Mouse (Mus musculus): ENCODE results near the gene Trp53bp2.
A peak's percentile ranks its signal among the peaks of the same experiment; 100 is the strongest.

The Trp53bp2 gene

GRCm38 (mm10) chr1:182461261-182461660, 52.3 kb downstream of the Trp53bp2 start:
- DNase-seq (ENCODE audit: low spot score): no peak

GRCm38 (mm10) chr1:182461813-182462212, 52.8 kb downstream of the Trp53bp2 start:
- DNase-seq (ENCODE audit: low spot score): no peak

GRCm38 (mm10) chr1:182465309-182465708, 56.3 kb downstream of the Trp53bp2 start:
- no peak for DNase-seq (ENCODE audit: low spot score)

DNA sequence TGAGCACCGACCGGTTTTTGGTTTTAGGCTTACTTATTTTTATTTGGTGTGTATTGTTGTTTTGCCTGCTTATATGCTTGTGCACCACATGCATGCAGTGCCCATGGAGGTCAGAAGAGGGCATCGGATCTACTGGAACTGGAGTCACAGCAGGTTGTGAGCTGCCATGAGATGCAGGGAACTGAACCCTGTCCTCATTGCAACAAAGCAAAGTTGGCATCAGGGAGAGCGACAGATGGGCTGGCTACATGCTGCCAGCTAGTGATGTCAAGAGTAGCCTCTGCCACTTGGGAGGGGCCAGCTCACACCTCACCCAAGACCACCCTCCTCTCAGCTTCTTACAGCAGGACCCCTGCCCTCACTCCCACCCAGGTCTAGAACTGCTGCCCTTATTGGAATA, 57.0 kb downstream of the Trp53bp2 start:
- peak; percentile 7 for DNase-seq (ENCODE audit: low spot score)

DNA sequence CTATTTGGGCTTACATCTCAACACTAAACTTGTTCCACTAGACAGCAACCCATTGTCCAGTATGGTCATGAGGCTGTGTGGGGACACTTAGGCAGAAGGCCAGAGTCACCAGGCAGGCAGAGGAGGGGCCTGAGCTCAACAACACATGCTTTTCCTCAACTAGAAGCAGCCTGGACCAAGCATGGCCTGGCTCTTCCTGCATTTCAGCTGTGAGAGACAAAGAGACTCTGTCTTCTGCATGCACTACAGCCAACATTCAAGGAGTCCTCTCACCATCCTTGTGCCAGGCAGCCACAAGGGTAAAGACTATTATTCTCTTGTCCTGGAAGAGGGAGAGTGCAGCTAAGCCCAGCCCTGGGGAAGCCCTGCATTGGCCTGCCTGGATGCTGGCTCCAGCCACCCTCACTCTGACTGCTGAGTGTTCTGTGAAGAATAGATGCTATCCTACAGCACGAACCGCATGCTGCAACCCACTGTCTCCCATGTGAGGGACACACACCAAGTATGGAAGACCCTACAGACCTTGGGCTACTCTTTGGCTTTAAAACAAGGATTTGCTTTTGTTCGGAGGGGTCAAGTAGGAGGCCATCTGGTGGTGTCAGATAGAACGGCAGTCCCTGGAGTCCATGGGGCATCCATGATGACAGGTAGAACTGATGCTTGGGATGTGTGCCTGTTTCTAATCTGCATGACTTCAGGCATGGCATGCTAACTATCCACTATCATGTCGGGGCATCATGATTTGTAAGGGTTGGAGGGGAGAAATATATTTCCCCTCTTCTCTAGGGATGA, 66.2 kb downstream of the Trp53bp2 start:
- no peak for DNase-seq (ENCODE audit: low spot score)

- DNase-seq (ENCODE audit: low spot score): no peak
These were observed 70.0 kb downstream of the Trp53bp2 start for GRCm38 (mm10) chr1:182478935-182479334.

DNA sequence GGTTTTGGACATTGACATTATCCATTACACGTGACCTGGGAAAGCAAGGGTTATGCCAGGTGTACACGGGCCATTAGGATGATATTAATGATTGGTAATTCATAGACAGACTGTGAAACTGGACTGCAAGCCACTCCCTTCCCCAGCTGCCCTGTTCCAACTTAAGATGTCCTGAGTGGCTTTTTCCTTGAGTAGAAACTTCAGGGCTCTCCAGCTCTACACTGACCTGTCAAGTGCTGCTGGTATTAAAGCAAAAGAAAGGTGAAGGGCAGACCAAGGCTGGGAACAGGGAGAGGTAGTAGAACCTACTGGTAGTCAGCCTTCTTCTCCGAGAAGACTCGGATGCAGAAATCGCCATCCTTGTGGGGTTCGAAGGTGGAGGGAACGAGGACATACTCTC, 72.2 kb downstream of the Trp53bp2 start:
- no peak for DNase-seq (ENCODE audit: low spot score)

DNA sequence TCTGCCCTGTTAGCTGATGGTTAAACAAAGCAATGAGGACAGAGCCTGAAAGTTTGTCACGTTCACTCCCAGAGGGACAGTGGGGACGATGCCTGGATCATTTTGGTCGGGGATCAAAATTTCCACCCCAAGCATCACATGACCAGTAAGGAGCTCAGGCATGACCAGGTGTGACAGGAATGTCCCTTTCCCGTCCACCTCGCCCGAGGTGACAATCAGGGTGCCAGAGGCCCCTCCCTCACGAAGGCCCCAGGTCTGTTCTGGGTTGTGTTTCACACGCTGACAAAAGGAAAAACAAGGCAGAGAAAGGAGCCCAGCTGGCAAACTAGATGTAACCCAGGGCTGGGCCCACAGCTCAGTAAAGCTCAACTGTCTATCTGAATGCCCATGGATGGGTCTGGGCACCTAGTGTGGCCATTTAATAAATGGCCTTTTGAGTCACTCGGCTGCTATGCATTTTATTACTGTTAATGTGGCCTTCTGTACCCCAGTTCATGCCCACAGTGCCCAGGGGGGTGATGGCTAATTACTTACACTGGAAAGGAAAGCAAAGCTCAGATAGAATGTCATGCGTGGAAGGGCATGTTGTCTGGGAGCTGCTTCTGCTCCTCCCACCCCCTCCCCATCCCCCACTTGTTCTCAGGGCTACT, 72.8 kb downstream of the Trp53bp2 start:
- DNase-seq (ENCODE audit: low spot score): no peak

DNA sequence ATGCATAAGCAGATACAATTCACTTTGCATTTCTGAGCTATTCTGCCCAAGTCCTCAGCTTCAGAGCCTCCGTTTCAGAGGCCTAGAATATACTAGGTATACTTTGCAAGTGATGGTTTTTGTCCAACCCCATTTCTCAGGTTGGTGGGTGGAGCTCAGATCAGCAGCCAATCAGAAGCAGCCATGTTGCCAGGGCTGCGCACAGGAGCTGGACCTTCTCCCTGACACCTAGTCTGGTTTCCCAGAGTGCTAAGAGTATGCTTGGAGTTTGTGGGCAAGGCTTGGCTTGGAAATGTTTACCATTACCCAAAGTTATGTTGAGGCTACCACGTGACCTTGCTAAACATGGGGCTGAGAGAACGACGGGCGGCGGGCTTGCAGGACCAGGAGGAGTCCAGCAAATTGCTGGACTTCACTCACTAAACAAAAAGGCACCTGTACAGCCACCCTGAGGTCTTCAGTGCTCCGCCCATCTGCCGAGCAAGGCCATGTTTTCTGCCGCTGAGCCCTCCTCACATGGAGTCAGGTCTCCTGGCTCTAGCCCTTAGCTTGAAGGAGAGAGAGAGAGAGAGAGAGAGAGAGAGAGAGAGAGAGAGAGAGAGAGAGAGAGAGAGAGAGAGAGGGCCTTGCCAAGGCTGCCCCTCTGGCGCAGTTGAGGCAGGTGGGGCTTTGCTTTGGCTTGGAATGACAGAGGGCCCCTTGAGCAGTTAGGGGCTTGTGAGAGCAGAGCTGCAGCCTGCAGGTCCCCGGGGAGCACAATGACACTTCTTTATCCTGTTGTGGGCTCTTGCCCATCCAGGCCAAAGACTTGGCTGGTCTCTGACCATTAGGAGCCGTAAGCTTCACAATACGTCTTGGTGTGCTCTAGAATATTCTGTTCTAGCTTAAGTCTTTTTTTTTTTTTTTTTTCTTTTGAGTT, 74.3 kb downstream of the Trp53bp2 start:
- DNase-seq (ENCODE audit: low spot score): no peak

GRCm38 (mm10) chr1:182483910-182484274, 74.9 kb downstream of the Trp53bp2 start:
- no peak for DNase-seq (ENCODE audit: low spot score)

GRCm38 (mm10) chr1:182488503-182488902, 79.5 kb downstream of the Trp53bp2 start:
- DNase-seq (ENCODE audit: low spot score): no peak

DNA sequence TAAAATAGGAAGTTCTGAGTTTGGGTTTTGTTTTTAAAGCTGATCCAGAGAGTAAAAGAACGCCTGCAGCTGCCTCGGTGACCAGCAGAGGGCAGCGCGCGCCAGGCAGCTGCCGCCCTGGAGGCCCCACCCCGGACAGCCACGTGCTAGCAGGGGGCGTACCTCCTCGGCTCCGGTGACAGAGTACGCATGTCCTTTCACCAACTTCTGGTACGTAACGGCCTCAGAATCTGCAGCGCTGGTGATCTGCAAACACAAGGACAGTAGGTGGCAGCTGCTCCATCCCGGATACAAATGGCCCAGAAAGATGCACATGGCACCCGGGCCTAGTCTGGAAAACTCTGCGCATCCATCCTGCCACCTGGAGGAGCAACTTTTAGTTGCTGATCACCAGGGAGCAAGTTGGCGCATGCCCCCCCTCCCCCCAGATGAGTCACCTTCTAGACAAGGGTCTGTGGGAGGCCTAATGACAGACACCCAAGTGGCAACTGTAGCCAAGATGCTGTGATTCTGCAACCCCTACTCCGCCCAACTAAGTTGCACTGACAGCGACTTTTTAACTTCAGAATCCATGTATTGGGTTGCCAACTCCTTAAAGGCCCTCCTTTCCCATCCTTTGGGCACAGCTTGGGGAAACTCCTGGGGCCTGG, 81.0 kb downstream of the Trp53bp2 start:
- peak; percentile 91 for DNase-seq (ENCODE audit: low spot score)

DNA sequence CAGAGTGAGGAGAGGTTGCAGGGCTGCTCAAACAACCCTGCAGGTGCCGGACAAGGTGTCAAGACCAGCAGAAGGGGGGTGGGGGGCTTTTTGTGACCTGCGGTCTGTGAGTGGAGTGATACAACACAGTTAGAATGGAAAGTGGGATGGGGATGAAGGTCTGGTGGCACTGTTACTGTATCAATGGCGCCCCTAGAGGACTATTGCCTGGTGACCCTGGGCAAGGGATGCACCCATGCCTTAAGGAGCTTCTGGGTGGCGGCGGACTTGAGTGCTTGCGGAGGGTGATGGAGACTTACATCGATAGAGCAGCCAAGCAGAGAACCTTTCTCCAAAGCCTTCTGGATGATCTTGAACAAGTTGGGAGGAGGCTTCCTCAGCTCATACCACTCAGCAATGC, 81.6 kb downstream of the Trp53bp2 start:
- peak; percentile 36 for DNase-seq (ENCODE audit: low spot score)

DNA sequence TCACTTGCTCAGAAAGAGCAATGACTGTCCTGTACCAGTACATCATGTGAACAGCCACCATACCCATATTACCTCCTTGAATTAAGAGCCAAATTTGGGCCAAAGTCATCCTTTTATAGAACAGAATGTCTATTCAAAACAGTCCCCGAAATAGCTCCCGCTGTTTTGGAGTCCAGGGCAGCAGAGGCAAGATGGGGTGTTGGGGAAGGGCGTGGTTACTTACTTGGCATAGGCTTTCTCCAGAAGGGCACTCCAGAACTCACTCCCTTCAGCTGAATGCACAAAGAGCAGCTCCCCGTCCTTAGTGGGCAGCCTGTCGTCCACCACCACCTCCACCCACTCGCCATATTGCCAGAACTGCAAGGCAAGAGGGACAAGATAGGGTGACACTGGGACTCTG, 82.9 kb downstream of the Trp53bp2 start:
- DNase-seq (ENCODE audit: low spot score): no peak

- DNase-seq (ENCODE audit: low spot score): no peak
These were observed 85.5 kb downstream of the Trp53bp2 start for GRCm38 (mm10) chr1:182494285-182495145.

GRCm38 (mm10) chr1:182496685-182497084, 87.7 kb downstream of the Trp53bp2 start:
- no peak for DNase-seq (ENCODE audit: low spot score)

DNA sequence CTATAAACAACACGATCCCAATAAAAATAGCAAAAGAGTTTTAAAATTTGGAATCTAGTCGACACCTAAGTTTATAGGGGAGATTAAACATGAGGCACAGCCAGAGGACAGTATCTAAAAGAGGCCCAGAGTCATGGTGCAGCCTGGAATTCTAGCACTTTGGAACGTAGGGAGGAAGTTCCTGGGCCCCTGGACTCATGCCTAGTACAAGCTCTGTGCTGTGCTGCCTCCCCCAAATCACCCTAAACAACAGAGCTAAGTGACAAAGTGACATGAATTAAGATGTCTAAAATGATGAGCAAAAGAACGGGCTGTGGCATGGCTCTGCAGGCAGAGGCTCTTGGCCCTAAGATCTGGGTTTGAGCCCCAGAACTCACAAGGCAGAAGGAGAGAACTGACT, 88.8 kb downstream of the Trp53bp2 start:
- no peak for DNase-seq (ENCODE audit: low spot score)

DNA sequence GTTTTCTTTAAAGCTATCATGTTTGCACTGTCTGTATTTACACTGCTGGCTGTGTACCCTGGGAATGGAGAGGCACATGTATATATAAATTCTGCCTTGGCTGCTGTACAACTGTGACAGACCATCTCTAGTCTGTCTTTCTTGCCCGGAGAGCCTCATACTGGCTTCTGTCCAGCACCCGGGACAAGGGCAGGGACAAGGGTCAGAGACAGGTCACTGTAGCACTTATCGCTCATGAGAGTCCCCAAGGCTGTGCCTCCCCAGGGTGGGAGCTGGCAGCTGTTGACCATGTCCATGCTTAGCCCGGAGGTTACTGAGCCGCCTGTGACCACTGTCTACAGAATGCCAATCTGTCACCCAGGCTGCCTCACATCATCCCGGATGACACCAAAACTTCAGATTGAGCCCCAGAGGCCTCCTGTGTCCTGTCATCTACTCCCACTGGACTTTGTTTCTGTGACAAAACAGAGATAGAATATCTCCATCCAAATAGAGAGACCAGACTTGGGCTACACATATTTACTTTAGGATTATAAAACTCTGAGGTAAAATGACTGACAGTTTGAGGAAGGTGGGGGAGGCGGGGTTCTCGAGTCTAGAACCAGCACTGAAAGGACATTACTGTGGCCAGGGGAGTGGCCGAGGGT, 90.6 kb downstream of the Trp53bp2 start:
- no peak for DNase-seq (ENCODE audit: low spot score)

DNA sequence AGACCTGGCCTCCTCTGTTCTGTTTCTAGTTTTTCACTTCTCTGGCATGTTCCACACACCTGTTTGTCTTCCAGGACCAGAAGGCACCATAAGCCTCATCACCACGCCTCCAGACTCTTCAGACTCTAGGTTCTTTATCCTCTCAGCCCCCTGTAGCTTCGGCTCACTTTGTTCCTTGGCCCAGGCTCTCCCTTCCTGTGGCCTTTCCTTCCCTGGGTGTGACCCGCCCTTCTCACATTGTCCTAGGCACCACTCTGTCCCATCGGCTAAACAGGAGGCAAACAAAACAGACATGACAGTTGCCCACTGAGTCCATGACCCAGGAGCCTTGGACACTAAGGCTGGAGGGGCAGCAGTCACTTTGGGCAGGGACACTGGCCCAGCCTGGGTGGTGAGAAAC, 91.3 kb downstream of the Trp53bp2 start:
- no peak for DNase-seq (ENCODE audit: low spot score)

- no peak for DNase-seq (ENCODE audit: low spot score)
These were observed 91.9 kb downstream of the Trp53bp2 start for GRCm38 (mm10) chr1:182500843-182501242.
